Mouse (Mus musculus) heart, embryonic 12.5 days (tissue): Measurements from ENCODE around the gene Itga2b. TPM values are rescaled to one million over a fixed set of nuclear protein-coding genes. Genes with fewer than 3 reads are reported as not detected.

Experiments used
- microRNA-seq: library from miRNA; unstranded; fragments of <30 nt; microRNA quantifications from one replicate; pipeline ENCODE4, GENCODE M21; 2017
- polyA plus RNA-seq: library from polyadenylated mRNA; unstranded; fragments of >200 nt; fragmentation: Nextera tagmentation; extraction: Ambion mirVana; gene quantifications from 2 replicates; pipeline ENCODE4 v1.2.1, GENCODE M21; 2016

The Itga2b gene
- polyA plus RNA-seq, 1 experiment from 2014 or later, result 16.5 TPM

Small RNA genes lying within 50 kb of the gene (microRNA-seq; reads per million reads assigned to microRNA genes)
- gene Mir6930, result not detected

Other genes starting within 250 kb of the Itga2b start
- 92.2 and 95.9 TPM in 2 replicates for gene Hdac5, start 240.0 kb downstream of the Itga2b start, polyA plus RNA-seq
- 14.0 and 14.3 TPM in 2 replicates for gene BC030867, start 221.2 kb downstream of the Itga2b start, polyA plus RNA-seq
- gene Asb16, start 201.4 kb downstream of the Itga2b start, polyA plus RNA-seq, result 0.06 and 0.13 TPM in 2 replicates
- gene Tmub2, start 185.2 kb downstream of the Itga2b start, polyA plus RNA-seq, result 35.7 and 38.9 TPM in 2 replicates
- gene Atxn7l3, start 173.5 kb downstream of the Itga2b start, polyA plus RNA-seq, result 10.9 and 11.8 TPM in 2 replicates
- 65.4 and 68.6 TPM in 2 replicates for gene Ubtf, start 150.4 kb downstream of the Itga2b start, polyA plus RNA-seq
- gene Slc4a1, start 103.9 kb downstream of the Itga2b start, polyA plus RNA-seq, result 114 and 116 TPM in 2 replicates
- 1.7 and 1.8 TPM in 2 replicates for gene Rundc3a, start 76.7 kb downstream of the Itga2b start, polyA plus RNA-seq
- 253 and 260 TPM in 2 replicates for gene Slc25a39, start 62.2 kb downstream of the Itga2b start, polyA plus RNA-seq
- 189 and 191 TPM in 2 replicates for gene Grn, start 39.8 kb downstream of the Itga2b start, polyA plus RNA-seq
- 4.5 and 5.6 TPM in 2 replicates for gene Fam171a2, start 22.4 kb downstream of the Itga2b start, polyA plus RNA-seq
- 38.9 and 42.7 TPM in 2 replicates for gene Gpatch8, start 86.3 kb upstream of the Itga2b start, polyA plus RNA-seq
- 10.9 and 11.6 TPM in 2 replicates for gene Gm11627, start 109.3 kb upstream of the Itga2b start, polyA plus RNA-seq
- gene Fzd2, start 134.3 kb upstream of the Itga2b start, polyA plus RNA-seq, result 32.0 and 33.8 TPM in 2 replicates
- gene Meioc, start 193.6 kb upstream of the Itga2b start, polyA plus RNA-seq, result 1.6 and 2.0 TPM in 2 replicates
- gene Ccdc43, start 227.7 kb upstream of the Itga2b start, polyA plus RNA-seq, result 46.4 and 46.5 TPM in 2 replicates